Mouse (Mus musculus) activated CD4-positive, CD25-positive, alpha-beta regulatory T cell, adult 9 weeks (primary cell): ENCODE data around the gene Sugct. TPM values are rescaled to one million over a fixed set of nuclear protein-coding genes. Genes with fewer than 3 reads are reported as not detected.

Experiments used
- polyA plus RNA-seq: library from polyadenylated mRNA; unstranded; fragments of 100-300 nt; shearing (Covaris generic); gene quantifications from one replicate; pipeline ENCODE4 v1.2.1, GENCODE M21; 2017

Sugct gene
- polyA plus RNA-seq: 0.76 TPM

DNA sequence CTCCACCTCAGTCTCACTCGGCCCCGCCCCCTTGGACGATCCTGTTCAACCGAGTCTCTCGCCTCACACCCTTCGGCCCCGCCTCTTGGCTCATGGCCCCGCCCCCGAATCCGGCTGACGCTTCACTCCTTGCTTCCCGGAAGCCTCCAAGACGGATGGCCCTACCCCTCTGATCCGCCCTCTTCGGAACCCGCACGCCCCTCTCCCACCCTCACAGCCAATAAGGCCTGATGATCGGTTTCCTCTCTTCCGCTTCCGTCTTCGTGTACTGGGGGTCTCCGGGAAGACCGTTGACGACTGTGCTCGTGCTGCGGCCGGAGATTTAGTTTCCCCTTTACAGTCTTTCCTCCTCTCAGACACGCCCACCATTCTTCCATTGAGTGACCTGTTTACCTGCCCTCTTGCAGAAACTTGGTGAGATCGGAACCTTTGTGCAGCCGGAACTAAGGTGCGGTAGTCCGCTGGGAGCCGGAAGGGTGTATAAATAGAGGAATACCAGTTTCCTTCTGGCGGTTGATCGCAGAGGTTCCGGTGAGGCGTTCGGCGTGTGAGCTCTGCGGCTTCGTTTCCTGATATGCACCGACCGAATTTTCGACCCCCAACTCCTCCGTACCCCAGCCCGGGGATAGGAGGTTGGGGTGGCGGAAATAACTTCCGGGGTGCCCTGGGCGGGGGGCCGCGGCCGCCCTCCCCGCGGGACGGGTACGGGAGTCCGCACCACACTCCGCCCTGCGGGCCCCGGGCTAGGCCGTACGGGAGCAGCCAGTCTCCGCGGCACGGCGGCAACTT is at the start of gene Sugct, which contains the start of gene Mplkip:
TSS of gene Sugct (minus strand) at position 643 of the 789 bp plus-strand sequence.
TSS of gene Mplkip (plus strand) at position 282 of the 789 bp plus-strand sequence.

Other genes starting within 250 kb of the Sugct start
- 41.3 TPM for gene Mplkip, start 361 bp downstream of the Sugct start, polyA plus RNA-seq
- 9.5 TPM for gene Cdk13, start 109.5 kb upstream of the Sugct start, polyA plus RNA-seq
- 6.0 TPM for gene Rala, start 248.7 kb upstream of the Sugct start, polyA plus RNA-seq